Mouse (Mus musculus) urinary bladder, postnatal 36 days (tissue): ENCODE measurements at regions not wholly inside any gene's neighbourhood (a gene's known extent, or its start where the extent isn't known, plus 50 kb on each side); places are given as distances from the start of the nearest gene placed in this dataset.
A peak's percentile ranks its signal among the peaks of the same experiment; 100 is the strongest.

Experiments
- DNase-seq, 2 experiments: peaks; one replicate each; pipeline ENCODE4 v3.0.0; 2022; ENCODE audit warnings: low spot score in 2 of 2, mixed read lengths in 1 of 2

DNA sequence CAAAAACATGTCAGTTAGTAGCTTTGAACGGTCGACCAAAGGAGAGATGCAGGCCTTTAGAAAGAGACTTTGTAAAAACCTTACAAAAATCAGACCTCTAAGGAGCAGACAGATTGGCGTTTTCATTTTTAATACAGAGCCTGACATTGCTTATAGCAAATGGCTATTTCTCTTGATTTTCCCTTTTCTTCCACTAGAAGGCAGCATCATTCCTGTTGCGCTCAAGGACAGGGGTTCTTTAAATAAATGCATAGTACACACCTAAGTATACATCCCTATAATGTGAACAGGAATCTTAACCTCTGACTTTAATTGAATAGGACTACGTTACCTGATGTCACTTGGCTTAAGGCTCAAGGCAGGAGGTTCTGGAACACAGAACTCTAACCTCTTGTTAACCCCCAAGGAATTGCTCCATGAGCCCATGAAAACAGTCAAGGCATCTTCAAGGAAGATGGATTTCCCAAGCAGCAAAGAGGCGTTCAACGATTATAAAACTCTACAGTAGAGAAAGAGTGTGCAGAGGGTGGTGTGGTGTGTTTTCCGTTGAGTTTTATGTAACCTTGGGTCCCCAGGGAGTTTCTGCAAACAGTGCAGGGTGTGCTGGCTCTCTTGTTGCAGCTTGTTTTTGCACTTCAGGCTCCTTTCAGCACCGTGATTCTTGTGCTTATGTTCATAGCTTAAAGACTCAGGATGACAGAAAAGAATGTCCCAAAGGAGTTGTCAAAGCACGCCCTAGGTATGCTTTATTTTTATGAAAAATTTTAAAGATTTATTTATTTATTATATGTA, 124.1 kb upstream of the Zfp648 start:
- DNase-seq = peak in 1 of 2 experiments; percentile 51

- DNase-seq = peak in 1 of 2 experiments; percentile 69
Observed at GRCm38 (mm10) chr1:154080505-154081380, 120.2 kb upstream of the Zfp648 start.

DNA sequence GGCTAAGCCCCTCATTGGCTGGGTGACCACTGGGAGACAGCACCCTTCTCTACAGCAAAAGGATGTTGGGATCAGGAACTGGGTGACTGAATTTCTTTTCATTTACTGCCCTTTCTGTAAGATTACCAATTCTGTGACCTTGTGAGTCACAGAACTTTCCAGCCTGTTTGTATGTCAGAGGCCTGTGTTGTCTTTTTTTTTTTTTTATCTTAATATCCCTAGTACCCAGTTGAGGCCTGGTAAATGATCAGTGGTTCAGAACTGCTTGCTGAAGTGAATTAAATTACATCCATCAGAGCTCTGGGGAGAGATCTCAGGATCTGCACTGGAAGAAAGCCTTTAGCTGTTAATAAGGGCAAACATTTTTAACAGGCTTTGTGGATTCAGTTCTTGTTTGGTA, 114.8 kb upstream of the Zfp648 start:
- DNase-seq = no peak

DNA sequence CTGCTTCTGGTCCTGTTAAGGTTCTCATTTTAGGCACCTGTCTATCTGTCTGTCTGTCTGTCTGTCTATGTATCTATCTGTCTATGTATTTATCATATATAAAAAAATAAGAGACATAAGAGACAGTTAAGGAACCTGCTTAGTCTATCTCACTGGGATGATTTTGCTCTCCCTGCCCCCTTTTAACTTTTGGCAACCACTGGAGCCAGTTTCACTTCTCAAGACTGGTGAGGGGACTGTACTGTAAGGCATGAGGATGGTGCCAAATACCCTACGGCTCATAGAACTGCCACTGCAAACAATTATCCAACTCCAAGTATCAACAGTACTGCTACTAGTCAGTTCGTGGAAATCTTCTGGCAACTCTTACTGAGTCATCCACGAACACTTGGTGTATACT, 111.2 kb upstream of the Zfp648 start:
- DNase-seq = no peak

DNA sequence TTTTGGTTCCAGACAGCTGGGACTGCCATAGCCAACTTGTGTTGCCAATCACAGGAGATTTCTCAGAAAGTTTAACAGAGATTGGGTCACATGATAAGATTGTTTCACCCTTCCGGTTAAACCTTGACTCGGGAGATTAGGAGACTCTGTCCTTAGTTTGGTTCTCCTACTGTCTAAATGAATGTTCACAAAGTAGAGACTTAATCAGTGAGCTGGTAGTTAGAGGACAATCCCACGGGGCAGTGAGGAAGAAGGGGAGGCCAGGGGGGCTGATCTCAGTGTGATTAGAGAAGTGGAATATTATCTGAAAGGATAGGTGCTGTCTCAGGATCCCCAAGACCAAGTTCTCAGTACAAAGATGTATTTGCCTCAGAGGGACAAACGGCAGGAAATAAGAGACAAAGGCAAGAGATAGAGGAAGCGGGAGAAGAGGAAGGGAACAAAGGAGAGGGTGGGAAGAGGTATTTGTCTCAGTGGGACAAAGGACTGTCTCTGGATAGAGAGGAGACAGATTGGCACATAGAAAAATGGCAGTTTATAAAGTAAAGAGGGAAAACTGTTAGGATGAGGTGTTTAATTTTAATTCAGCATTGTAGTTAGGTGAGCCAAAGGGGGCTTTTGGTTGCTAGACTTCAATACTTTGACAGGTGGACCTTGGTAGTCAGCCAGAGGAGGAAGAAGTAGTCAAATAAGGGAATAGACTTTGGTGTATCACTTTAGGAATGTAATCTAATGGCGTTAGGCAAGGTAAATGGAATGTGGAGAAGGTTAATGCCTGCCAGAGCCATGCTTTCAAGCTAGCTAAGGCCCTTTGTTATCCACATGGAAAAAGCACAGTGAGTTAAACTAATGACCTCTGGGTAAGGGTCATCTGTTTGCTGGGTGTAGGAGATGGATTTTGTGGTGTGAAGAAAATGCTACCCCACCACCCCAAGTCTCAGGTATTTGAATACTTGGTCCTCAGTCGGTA, 110.2 kb upstream of the Zfp648 start:
- DNase-seq = no peak

GRCm38 (mm10) chr1:154093549-154093948, 107.4 kb upstream of the Zfp648 start:
- DNase-seq = no peak

GRCm38 (mm10) chr1:154094357-154094756, 106.6 kb upstream of the Zfp648 start:
- no peak for DNase-seq

GRCm38 (mm10) chr1:154096113-154096512, 104.9 kb upstream of the Zfp648 start:
- no peak for DNase-seq

- no peak for DNase-seq
Observed at GRCm38 (mm10) chr1:154096911-154097310, 104.1 kb upstream of the Zfp648 start.

GRCm38 (mm10) chr1:154097656-154098055, 103.3 kb upstream of the Zfp648 start:
- peak in 1 of 2 experiments; percentile 54 for DNase-seq

DNA sequence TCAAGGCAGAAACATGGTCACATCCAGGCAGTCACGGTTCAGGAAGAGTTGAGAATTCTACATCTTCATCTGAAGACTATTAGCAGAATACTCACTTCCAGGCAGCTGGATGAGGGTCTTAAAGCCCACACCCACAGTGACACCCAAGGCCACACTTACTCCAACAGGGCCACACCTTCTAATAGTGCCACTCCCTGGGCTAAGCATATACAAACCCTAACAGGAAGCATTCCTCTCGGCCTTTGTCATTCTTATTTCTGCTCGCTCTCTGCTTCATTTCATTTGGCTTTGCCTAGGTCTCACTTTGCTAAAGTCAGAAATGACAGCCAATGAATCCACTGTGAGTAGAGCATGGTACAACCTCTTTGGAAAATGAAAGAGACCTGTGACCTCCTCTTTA, 100.4 kb upstream of the Zfp648 start:
- no peak for DNase-seq

DNA sequence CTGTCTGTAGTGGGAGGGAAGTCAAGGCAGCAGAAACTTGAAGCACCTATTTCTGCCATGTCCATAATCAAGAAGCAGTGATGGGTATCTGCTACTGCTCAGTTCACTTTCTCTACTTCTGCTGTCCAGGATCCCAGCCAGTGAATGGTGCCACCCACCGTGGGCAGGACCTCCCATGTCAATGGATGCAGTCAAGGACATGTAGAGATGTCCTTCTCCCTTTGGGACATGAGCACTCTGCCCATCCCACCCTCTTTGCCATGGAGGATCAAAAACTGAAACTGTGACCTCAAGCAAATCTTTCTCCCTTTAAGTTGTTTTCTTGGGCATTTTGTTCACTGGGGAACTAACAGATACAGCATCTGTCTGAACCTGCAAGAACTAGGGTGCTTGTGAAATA, 99.6 kb upstream of the Zfp648 start:
- DNase-seq = no peak

- no peak for DNase-seq
Observed at GRCm38 (mm10) chr1:154102191-154102590, 98.8 kb upstream of the Zfp648 start.

DNA sequence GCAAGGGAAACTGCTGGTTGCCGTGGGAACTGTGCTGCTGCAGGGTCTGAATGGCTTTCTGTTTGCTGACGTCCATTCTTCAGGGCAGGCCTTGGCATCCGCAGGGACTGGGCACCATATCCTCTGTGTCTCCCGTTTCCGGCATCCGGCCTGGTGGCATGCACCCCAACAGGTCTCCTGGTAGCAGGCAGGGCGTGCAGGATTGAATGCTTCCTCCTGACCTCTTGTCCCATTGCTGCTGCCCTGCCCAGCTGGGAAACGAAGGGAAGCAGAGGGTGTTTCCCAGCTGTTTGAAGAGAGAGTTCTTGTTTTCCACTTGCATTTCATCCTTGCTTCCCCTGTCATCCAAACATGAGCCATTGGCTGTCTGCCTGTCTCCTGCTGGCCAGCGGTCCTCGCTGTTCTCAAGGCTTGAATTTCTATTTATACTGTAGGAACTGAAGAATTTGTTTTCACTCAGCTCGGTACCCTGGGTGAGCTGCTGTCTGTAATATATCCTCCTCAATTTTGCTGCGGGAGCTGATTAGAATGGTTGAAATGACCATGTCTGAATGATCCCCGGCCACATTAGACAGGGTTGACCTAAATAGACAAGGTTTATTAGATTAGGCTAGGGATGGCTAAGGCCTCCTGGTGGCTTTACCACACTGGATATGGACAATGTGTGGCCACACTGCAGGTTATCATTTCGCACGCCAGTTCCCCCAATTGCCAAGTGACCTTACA, 98.0 kb upstream of the Zfp648 start:
- peak in 1 of 2 experiments; percentile 78 for DNase-seq

DNA sequence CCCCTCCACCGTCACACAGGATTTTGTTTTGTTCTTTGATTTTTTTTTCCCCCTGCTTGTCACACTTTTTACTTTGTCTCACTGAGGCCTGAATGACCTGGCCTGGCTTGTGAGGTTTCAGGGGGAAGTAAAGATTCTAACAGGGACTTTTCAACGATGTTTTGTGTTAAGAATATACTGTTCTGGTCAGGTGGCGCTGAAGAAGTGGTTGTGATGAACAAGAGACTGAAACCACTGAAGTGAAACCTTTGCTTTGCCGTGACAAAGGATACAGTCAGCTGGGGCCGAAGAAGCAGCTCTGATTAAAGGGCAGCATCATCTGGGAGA, 97.4 kb upstream of the Zfp648 start:
- DNase-seq = no peak

- DNase-seq = no peak
Observed at GRCm38 (mm10) chr1:154104006-154104600, 96.9 kb upstream of the Zfp648 start.

GRCm38 (mm10) chr1:154104779-154105178, 96.2 kb upstream of the Zfp648 start:
- DNase-seq = no peak

DNA sequence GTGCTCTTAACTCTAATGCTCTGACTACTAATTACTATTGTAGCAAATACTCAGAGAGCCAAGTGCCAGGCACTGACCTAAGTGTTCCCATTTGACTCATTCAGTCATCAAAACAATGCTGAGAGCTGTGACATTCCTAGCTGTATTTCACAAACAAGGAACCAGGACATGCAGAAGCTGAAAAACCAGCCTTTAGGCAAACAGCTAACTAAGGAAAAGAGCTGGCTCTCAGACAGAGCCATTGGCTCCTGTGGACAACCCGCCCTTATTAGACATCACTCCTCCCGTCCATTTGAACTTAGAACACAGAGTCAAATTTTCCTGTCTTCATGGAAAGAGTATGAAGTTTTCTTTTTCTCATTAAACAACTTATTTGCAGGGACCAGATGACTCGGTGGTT, 88.5 kb upstream of the Zfp648 start:
- peak in 1 of 2 experiments; percentile 57 for DNase-seq

GRCm38 (mm10) chr1:154113291-154114050, 87.5 kb upstream of the Zfp648 start:
- no peak for DNase-seq

GRCm38 (mm10) chr1:154116188-154116710, 84.7 kb upstream of the Zfp648 start:
- DNase-seq = no peak
